Mouse (Mus musculus): ENCODE results near the gene Lhx9. TPM values are rescaled to one million over a fixed set of nuclear protein-coding genes. Genes with fewer than 3 reads are reported as not detected.

The Lhx9 gene
- polyA plus RNA-seq, 1 experiment from 2014 or later, result not detected

DNA sequence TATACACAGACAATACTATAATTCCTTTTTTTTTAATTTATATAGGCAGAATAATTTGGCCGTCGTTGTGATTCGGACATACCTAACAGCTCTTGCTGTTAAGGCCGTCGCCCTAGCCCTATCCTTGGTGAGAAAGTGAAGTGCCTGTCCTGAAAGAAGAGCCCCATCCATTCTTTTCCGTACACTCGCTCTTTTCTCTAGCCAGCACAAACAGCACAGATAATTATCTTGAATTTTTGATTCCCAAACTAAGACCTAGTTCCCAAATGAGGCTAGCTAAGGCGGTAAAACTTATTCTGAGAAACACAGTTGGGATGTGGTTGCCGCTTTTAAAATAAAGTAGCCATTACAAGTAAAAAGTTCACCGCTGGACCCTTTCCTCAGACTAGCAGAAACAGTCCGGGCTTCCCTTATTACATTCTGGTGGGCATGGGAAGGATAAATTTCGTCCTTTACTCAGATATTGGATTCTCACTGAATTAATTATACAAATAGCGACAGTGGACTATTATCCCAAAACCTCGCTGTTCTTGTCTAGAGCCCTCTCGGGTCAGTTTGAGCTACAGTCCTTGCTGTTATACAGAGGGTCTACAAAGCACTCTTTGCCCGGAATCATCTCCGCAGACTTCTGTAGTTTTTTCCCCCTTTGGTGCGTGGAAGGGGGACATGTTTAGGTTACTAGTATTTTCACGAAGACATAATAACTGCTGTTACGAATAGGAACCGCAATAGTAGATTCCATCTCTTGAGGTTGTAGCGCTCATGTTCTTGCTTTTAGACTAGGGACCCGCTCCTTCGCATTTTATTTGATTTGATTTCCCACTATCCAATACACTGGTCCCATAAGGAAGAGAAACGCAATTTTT lies 7.7 kb downstream of the Lhx9 start:
- DNase-seq (ENCODE audit: low spot score), result no peak

DNA sequence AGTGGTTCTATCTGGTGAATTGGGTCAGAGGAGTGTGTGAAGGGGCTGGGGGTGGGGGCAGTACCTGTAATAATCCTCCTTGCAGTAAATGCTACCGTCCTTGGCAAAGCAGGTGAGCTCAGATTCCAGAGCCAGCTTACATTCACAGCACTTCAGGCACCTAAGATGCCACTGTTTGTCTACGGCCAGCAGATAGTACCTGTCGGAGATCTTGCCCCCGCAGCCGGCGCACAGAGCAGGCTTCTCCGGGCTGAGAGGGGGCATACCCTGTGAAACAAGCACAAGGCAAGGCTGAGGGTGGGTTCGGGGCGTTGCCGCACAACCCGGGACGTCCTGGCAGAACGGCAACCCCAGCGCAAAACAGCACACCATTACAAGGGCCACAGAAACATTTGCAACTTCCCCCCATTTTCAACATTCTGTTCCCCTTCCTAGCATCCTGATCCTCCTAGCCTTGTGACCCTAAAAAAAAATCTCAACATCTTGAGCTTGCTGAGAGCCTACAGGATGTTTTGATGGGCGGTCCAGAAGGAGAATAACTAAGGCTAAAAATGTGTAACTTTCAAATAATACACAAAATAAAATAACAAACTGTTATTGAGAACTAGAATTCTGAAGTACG lies 8.5 kb downstream of the Lhx9 start:
- DNase-seq (ENCODE audit: low spot score), result no peak

DNA sequence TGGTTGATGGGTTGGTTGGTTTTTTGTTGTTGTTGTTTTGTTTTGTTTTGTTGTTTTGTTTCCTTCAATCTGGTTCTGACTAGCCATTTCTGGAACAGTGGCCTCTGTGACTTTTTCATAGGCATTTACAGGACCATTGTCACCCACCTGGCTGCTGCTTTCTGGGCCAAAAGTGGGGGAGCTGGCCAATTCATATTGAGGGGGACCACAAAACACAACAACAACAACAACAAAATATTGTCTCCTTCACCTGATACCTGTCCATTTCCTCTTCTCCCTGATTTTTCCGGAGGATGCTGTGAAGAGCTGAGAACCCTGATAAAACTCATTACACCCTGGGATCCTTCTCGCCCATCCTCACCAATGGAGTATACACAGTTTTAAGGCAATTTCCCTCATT lies 9.1 kb downstream of the Lhx9 start:
- DNase-seq (ENCODE audit: low spot score), result no peak

DNA sequence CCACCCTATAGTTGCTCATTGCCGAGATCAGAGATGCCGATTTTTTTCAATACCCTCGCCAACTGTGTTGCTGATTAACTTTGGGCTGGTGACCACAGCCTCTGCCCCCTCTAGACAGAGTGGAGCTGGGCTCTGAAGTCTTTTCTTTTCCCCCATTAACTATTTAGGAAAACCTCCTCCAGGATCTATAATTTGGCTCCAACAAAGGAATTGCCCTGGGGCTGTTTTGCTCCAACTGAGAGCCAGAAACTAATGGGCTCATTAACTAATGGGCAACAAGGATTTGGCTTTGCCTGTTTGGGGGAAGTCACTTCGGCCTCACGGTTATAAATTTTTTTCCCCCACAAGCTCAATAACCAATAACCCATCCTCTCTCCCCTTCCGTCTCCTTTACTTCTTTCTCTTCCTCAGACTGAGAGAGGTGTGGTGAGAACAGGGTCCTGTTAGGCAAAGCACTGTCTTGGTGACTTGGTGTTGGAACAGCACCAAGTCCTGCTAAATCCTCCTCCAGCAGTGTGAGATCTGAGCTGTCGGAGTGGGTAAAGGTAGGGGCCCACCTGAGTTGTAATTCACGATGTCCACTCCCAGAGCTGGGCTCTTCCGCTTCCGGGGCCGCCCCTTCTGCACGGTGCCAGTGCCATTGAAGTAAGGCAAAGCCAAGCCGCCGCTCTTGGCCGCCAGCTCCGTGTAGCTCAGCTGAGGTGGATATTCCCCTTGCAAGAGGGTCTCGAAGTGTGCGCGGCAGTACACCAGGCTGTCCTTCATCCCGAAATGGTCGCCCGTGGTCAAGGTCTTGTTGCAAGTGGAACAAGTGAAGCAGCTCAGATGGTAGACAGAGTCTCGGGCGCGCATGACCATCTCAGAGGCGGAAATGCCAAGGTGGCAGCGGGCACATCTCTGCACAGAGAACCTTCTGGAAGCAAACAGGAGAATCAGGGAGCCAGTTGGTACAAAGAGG lies 10.3 kb downstream of the Lhx9 start:
- no peak for DNase-seq (ENCODE audit: low spot score)

DNA sequence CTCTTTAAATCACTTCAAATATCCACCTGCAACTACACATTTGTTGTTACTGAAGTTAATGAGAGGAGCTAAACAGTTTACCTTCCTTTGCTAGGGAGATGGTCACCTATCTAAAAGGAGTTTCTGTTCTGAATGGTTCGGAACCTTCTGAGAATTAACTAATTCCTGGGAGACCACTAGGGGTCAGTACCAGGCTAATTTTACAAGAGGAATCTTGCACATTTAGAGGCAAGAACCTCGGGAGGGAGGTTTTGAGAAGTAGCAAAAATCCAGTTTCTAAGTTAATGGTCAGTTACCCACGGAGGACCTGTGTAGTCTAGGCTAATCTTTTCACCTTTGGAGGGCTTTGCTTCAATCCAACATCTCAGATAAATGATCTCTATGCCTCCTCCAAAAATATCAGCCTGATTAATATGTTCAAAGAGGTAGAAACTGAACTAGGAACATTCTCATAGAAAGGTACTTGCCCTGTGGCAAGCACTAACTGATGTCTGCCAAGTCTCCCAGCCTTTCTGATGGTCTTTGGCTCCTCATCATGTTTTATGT lies 12.9 kb downstream of the Lhx9 start:
- no peak for DNase-seq (ENCODE audit: low spot score)

DNA sequence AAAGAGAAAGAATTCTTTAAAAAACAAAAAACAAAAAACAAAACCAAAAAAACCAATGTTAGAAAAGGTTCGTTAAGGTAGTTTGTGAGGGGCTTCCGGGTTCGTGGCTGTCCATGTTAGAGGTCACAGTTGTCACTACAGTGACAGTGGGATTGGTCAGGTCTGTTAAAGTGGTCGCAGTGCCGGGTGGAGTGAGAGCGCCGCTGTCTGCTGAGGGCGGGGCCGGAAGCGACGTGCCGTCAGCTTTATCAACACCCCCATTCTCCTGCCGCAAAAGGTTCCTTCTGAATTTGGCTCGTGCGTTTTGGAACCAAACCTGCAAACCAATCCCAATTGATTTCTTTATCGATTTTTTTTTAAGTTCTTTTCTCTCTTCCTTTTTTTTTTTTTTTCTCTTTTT lies 17.1 kb downstream of the Lhx9 start:
- DNase-seq (ENCODE audit: low spot score), result peak; percentile 48

DNA sequence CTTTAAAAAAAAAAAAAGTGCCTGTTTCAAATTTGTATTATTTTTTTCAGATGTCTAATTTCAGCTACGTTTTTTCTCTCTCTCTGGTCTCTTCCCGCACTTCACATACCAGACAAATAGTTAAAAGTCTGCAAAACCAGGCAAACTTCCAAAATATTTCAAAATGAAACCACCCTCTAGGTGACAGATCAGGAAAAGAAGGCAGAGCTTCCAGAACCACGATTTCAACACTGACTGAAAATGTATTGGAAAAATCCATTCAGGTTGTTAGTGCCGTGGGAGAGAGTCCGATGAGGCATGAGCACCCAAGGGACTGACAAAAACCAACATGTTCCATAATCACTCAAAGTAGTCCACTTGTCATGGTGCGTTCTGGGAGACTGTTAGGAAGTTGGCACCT lies 21.5 kb downstream of the Lhx9 start:
- DNase-seq (ENCODE audit: low spot score), result no peak

DNA sequence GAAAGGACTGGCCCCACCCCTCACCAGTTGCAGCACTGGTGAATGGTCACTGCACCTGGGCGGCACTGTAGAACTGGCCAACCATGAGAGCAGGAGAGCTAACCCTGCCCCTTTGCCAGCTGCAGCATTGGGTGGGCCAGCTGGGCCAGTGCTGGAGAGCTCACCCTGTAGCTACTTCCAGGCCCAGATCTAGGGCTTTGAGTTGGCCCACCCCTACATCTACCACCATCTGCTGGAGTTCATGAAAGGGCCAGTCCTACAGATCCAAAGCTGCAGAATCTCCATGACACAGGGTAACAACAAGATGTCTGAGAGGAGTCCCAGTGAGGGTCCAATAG lies 25.4 kb downstream of the Lhx9 start:
- DNase-seq (ENCODE audit: low spot score), result no peak

DNA sequence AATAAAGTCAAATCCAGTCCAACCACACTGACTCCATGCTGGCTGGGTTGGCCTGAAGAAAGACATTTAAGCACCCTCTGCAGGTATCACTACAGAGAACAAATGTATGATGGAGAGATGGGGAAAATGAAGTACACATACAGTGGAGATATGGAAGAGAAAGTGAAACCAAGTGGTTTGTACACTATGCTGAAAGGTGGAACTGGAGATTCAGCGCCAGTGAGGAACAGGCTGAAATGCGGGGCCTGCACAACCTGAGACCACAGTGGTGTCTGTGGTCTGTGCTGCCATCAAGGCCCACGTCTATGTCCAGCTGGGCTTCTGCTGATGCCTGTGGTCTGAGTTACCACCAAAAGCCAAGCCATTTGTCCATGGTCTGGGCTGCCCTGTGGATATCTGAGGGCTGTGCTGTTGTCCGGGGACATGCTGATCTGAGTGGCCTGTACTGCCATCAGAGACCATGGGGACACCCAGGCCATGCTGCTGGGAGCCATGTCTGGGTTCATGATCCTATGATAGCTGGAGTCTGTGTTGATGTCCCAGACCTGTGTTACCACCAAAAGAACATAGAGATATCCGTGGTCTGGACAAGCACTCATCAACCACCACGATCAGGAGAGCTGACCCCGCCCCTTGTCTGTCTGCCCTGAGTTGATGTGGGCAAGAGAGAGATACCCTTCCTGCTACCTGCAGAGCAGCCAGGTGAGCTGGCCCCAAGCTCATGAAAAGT lies 26.0 kb downstream of the Lhx9 start:
- DNase-seq (ENCODE audit: low spot score), result no peak

DNA sequence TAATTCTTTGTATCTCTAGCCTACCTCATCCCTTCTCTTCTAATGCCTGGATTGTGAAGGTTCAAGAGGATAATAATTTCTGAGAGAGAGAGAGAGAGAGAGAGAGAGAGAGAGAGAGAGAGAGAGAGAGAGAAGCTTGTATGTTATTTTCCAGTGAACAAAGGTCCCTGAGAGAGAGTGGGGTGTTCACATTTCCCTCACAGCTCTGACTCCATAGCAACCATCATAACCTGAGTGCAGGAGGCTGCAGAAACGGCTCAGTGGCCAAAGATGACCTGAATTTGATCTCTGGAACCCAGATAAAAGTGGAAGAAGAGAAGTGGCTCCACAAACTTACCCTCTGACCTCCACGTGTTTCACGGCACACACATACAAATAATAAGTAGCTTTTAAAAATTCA lies 46.6 kb downstream of the Lhx9 start:
- no peak for DNase-seq (ENCODE audit: low spot score)

DNA sequence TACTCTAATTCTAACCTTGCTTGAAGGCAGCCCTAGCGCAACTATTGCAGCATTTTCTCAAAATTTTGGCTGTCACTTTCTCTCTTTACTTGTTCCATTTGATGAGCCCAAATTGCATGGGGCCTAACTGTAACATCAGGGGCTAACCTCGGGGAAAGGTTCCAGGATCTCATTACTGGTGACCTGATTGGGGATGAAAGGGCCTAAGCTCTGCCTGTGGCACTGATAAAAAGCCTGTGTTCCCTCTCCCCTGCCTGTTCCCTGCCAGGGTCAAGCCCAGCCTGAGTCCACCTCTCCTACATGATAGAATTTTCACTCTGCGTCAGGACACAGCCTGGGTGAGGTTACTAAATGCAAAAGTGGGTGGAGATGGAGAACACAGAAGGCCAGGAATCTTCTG lies 47.1 kb downstream of the Lhx9 start:
- no peak for DNase-seq (ENCODE audit: low spot score)

DNA sequence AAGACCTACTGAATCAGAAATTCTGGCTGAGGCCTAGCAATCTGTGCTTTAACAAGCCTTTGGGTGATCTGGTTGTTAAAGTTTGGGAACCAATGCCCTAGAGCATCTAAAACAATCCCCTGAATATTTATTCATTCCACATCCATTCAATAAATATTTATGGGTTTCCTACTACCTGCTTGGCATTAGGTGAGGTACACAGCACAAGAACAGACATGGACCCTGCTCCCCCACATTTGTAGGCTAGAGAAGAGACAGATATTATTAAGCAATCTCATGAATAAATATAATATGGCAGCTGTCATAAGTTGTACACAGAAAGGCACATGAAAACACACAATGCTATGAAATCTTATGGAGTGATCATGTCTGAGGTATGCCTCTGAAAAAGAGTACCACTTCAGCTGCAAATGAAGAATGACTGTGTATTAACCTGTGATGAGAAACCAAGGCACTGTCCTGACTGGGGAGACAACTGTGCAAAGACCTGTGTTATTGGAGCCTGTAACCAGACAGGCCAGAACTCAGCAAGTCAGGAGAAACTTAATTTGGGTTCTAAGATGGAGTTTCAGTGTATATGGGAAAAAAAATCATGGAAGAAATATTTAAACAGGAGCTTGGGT lies 48.6 kb downstream of the Lhx9 start:
- DNase-seq (ENCODE audit: low spot score), result no peak

DNA sequence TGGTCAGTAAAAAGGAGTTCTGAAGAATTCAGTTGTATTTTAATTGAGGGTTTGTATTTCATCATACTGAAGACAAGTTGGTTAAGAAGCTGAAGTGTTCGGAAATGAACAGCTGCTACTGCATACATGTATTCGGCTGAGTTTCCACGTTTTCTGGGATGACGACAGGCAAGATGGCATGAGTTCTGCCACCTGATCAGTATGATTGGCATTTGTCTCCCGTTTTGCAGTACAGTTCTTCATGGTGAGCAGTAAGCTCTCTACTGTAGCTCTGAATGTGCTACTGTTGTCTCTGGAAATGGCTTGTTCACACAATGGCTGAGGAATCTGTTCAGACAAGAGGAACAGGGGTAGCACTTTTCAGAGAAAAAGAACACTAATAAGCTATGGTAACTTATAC lies 50.3 kb downstream of the Lhx9 start:
- DNase-seq (ENCODE audit: low spot score), result no peak

DNA sequence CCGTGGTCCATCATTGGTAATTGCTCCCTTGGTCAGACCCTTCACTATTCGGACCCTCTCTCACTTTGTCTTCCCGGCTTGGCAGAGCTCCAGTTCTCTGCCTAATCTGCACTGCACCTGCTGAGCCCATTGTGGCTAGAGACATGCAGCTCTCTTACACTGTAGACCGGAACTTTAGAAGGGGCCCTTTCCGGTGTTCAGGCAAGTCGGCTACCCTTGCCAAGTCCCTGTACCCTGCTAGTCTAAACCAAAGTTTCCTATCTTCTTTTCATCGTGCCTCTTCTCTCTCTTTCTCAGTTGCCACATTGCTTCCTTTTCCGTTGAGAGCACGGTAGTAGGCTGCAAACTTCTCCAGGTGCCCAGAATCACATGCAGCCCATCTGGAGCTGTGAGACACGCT lies 62.5 kb downstream of the Lhx9 start:
- peak; percentile 72 for DNase-seq (ENCODE audit: low spot score)

DNA sequence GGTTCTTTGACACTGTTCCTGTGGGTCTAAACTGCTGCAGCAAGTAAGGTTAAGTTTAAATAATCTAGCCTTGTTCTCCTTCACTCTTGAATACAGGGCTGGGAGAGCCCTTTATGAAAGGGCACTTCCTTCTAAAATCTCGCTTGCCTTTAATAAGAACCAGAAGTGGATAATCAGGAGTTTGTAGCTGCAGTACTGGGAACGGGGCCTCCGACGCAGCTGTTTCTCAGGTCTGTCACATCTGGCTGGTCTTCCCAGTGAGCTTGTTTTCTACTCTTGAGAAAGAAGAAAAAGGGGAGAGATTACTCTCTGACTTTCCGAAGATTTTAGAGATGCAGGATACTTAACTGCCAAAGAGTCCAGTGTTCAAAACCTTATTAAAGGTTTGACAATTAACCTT lies 64.4 kb downstream of the Lhx9 start:
- no peak for DNase-seq (ENCODE audit: low spot score)

Other genes starting within 250 kb of the Lhx9 start
- 29.0 and 36.9 TPM in 2 replicates for gene Nek7, start 228.4 kb downstream of the Lhx9 start, polyA plus RNA-seq (2015; fragmentation: Nextera tagmentation; extraction: Ambion mirVana)
- 57.3 and 59.5 TPM in 2 replicates for gene 2310009B15Rik, start 8.3 kb upstream of the Lhx9 start, polyA plus RNA-seq (2015; fragmentation: Nextera tagmentation; extraction: Ambion mirVana)
- 21.0 and 27.1 TPM in 2 replicates for gene Dennd1b, start 114.9 kb upstream of the Lhx9 start, polyA plus RNA-seq (2015; fragmentation: Nextera tagmentation; extraction: Ambion mirVana)

Data from thymus, postnatal 0 days (tissue).